Mouse (Mus musculus): ENCODE data around the gene Myh6. TPM values are rescaled to one million over a fixed set of nuclear protein-coding genes. Genes with fewer than 3 reads are reported as not detected.

Myh6 gene
- polyA plus RNA-seq, 1 experiment: not detected

- TF ChIP-seq CTCF (IDR thresholded peaks at IDR 0.05; ENCODE audit: insufficient read depth, low read depth, low read length) (no peak), POLR2A (IDR thresholded peaks at IDR 0.05; ENCODE audit: insufficient read depth, low read depth, low read length) (no peak)
- peak within 1 kb of the TSS; percentile 76 for H3K27ac ChIP-seq (ENCODE audit: insufficient read depth, low read depth, low read length)
- H3K4me3 ChIP-seq (ENCODE audit: insufficient read depth, low read depth, low read length): peak within 1 kb of the TSS; percentile 38
- H3K4me1 ChIP-seq (ENCODE audit: control insufficient read depth, insufficient read depth, low read length): peaks cover 19% of the 10 kb centered on the region
- 51% methylated on average over 8 of the region's 8 CpGs for WGBS
Measured at GRCm38 (mm10) chr14:54935904-54936830, 30.6 kb downstream of the Myh6 start, which contains the start of gene Cmtm5. Gene Cmtm5 (plus strand): TSS chr14:54936261.

DNA sequence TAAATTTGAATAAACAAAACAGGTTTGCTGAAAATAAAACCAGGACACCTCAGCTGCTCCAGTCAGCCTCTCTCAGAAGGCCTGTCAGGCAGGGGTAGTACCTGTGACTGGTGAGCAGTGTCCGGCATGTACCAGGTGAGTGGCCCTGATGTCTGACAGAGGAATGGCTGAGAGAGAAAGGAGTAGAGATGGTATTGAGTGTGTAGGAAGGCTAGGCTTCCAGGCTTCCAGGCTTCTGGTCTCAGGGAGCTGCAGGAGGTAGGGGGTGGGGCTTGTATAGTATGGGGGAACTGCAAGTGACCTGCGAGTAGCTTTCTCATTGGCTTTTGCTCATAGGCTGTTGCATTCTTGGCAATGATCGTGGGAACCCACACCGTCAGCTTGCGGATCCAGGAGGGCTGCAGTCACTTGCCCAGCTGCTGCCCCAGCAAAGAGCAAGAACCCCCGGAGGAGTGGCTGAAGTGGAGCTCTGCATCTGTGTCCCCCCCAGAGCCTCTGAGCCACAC, 34.0 kb downstream of the Myh6 start, which contains the start of gene Il25:
TSS of gene Il25 (plus strand) at position 51 of the 506 bp plus-strand sequence.
- Histone ChIP-seq H3K4me3 (ENCODE audit: insufficient read depth, low read depth, low read length) (no peak within 1 kb of the TSS), H3K27ac (ENCODE audit: insufficient read depth, low read depth, low read length) (no peak within 1 kb of the TSS), H3K4me1 (ENCODE audit: control insufficient read depth, insufficient read depth, low read length) (peaks cover 26% of the 10 kb centered on the region)
- 50% methylated on average over 6 of the region's 6 CpGs for WGBS
- TF ChIP-seq CTCF (IDR thresholded peaks at IDR 0.05; ENCODE audit: insufficient read depth, low read depth, low read length) (no peak), POLR2A (IDR thresholded peaks at IDR 0.05; ENCODE audit: insufficient read depth, low read depth, low read length) (no peak)

DNA sequence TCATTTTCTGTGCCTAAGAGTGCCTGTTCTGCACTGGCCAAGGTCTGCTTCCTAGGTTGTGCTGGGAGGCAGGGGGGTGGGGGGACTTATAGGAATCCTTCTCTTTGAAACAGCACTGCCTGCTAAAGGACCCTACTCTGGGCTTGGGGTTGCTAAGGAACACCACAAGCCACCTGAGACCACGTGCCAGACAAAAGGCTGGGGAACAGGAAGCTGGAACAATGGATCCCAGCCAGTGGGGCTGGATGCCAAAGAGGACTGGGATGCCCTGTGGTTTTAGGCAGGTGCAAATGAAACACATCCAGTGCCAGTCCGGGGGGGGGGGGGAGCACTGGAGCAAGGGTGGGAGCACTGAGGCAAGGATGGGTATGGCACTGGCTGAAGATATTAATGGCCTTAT, 36.3 kb downstream of the Myh6 start:
- 20% methylated on average over 2 of the region's 2 CpGs for WGBS
- H3K27ac ChIP-seq (ENCODE audit: insufficient read depth, low read depth, low read length): no peak overlapping the region
- H3K4me1 ChIP-seq (ENCODE audit: control insufficient read depth, insufficient read depth, low read length): peaks cover 40% of the 10 kb centered on the region
- TF ChIP-seq CTCF (IDR thresholded peaks at IDR 0.05; ENCODE audit: insufficient read depth, low read depth, low read length): no peak
- no peak for TF ChIP-seq POLR2A (IDR thresholded peaks at IDR 0.05; ENCODE audit: insufficient read depth, low read depth, low read length)
- no peak overlapping the region for H3K4me3 ChIP-seq (ENCODE audit: insufficient read depth, low read depth, low read length)

DNA sequence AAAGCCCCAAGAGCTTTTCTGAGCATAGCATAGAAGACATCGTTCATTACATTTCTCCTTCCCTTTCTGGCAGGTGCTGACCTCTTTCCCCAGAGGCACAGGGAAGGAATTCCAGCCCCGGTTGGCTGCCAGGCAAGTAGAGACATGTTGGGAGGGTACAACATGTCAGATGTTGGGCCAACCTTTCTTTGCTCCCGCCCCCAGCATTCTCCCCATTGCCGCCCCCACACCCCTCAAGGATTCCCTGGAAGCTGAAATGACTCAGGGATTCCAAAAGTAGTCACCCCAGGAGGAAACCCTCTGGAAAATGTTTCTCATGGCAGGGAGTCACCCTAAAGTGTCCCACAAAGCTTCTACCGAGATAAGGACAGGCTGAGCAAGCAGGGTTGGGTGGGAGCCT, 36.9 kb downstream of the Myh6 start:
- WGBS: 36% methylated on average over 5 of the region's 5 CpGs
- Histone ChIP-seq H3K4me1 (ENCODE audit: control insufficient read depth, insufficient read depth, low read length) (peaks cover 45% of the 10 kb centered on the region), H3K27ac (ENCODE audit: insufficient read depth, low read depth, low read length) (no peak overlapping the region), H3K4me3 (ENCODE audit: insufficient read depth, low read depth, low read length) (no peak overlapping the region)
- no peak for TF ChIP-seq POLR2A (IDR thresholded peaks at IDR 0.05; ENCODE audit: insufficient read depth, low read depth, low read length)
- TF ChIP-seq CTCF (IDR thresholded peaks at IDR 0.05; ENCODE audit: insufficient read depth, low read depth, low read length): no peak

GRCm38 (mm10) chr14:54927296-54927695, 39.4 kb downstream of the Myh6 start:
- WGBS: 23% methylated on average over 7 of the region's 7 CpGs
- H3K27ac ChIP-seq (ENCODE audit: insufficient read depth, low read depth, low read length): peak overlapping the region; percentile 32
- TF ChIP-seq POLR2A (IDR thresholded peaks at IDR 0.05; ENCODE audit: insufficient read depth, low read depth, low read length) (no peak), CTCF (IDR thresholded peaks at IDR 0.05; ENCODE audit: insufficient read depth, low read depth, low read length) (no peak)
- H3K4me3 ChIP-seq (ENCODE audit: insufficient read depth, low read depth, low read length): no peak overlapping the region
- H3K4me1 ChIP-seq (ENCODE audit: control insufficient read depth, insufficient read depth, low read length): peaks cover 45% of the 10 kb centered on the region

- TF ChIP-seq POLR2A (IDR thresholded peaks at IDR 0.05; ENCODE audit: insufficient read depth, low read depth, low read length) (0 out of 2 replicates have a peak, but pooled peaks have one; percentile 20), CTCF (IDR thresholded peaks at IDR 0.05; ENCODE audit: insufficient read depth, low read depth, low read length) (no peak)
- WGBS: 2% methylated on average over 51 of the region's 58 CpGs
- peak overlapping the region; percentile 52 for H3K4me3 ChIP-seq (ENCODE audit: insufficient read depth, low read depth, low read length)
- peaks cover 45% of the 10 kb centered on the region for H3K4me1 ChIP-seq (ENCODE audit: control insufficient read depth, insufficient read depth, low read length)
- peak overlapping the region; percentile 67; the same call in 1 of the 2 replicates for H3K27ac ChIP-seq (ENCODE audit: insufficient read depth, low read depth, low read length)
Measured at GRCm38 (mm10) chr14:54926401-54927158, 40.1 kb downstream of the Myh6 start.

DNA sequence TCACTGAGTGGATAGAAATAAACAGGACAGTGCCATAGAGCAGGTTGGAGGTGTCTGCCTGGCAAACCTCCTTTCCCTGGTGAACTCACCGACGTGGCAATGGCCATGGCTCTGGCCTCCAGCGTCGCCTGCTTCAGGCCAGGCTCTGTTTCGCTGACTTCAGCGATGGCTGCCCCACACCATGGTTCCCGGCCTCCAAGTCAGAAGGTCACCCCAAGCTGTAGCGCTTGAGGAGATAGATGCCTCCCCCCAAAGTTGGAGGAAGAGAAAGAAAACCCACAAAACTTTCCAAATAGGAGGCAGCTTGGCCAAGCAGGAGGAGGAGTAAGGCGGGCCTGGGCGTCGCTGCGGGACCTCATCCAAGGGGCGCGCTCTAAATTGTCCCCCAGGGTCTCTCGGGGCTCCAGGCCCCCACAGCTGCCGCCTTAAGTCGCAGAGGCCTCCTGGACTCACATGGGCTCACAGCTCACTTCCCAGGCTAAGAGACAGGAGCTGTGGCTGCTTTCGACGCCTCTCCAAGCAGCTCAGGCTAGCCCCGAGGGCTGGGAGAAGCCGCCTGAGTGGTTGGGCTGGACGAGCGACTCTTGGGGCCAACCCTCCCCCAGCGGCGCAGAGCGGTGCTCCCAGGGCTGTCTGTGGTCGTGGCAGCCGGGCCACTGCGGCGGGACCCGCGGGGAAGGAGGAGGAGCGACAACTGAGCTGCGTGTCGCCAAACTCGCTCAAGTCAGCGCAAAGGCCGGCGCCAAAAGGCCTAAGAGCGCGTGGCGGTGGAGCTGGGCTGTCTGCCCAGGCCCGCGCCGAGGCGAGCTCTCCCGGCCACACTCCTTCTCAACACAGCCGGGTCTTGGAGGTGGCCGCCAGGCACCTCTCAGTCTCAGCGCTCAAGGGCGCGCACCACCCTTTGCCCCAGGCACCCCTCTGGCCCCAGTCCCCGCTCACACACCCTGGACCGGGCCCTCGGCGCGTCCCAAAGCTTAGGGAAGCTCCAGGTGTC, 41.1 kb downstream of the Myh6 start, which contains the start of gene Efs:
TSS of gene Efs (minus strand) at position 778 of the 994 bp plus-strand sequence.
- no peak for TF ChIP-seq POLR2A (IDR thresholded peaks at IDR 0.05; ENCODE audit: insufficient read depth, low read depth, low read length)
- TF ChIP-seq CTCF (IDR thresholded peaks at IDR 0.05; ENCODE audit: insufficient read depth, low read depth, low read length): no peak
- Histone ChIP-seq H3K4me1 (ENCODE audit: control insufficient read depth, insufficient read depth, low read length) (peaks cover 45% of the 10 kb centered on the region), H3K4me3 (ENCODE audit: insufficient read depth, low read depth, low read length) (peak within 1 kb of the TSS; percentile 52), H3K27ac (ENCODE audit: insufficient read depth, low read depth, low read length) (peak within 1 kb of the TSS; percentile 67)
- 14% methylated on average over 57 of the region's 57 CpGs for WGBS
